Mouse (Mus musculus) cerebellum, adult 2 months (tissue): Measurements from ENCODE around the gene Glrx2. TPM values are rescaled to one million over a fixed set of nuclear protein-coding genes. Genes with fewer than 3 reads are reported as not detected.
A peak's percentile ranks its signal among the peaks of the same experiment; 100 is the strongest.
"Not testable (repeated sequence)": the region's sequence is repeated elsewhere in the genome, so short reads cannot be mapped to it uniquely, and the experiment has no call there.

Source experiments
- DNase-seq, 2 experiments: peaks; one replicate each; pipeline ENCODE4 v3.0.0; 2021
- H3K27ac ChIP-seq: fragments of 200-500 bp; 2 replicates; pipeline ENCODE4 v1.5.1; 2012; ENCODE audit warnings: low read length, control low read depth, inconsistent platforms; ENCODE audit not compliant: insufficient read depth
- H3K27me3 ChIP-seq: fragments of 200-500 bp; 2 replicates; pipeline ENCODE4 v1.6.1; 2012; ENCODE audit warnings: inconsistent platforms, mild to moderate bottlenecking, low read length, moderate library complexity; ENCODE audit not compliant: control insufficient read depth, insufficient read depth
- H3K4me1 ChIP-seq: fragments of 200-500 bp; 2 replicates; pipeline ENCODE4 v1.6.1; 2011; ENCODE audit warnings: low read length; ENCODE audit not compliant: control insufficient read depth, insufficient read depth
- H3K4me3 ChIP-seq: fragments of 200-500 bp; replicated peaks from 2 replicates; pipeline ENCODE3; 2011; ENCODE audit warnings: mild to moderate bottlenecking, low read depth, low read length, control low read depth; ENCODE audit not compliant: insufficient read depth
- CTCF ChIP-seq: fragments of 200-500 bp; IDR thresholded peaks from 2 replicates; pipeline ENCODE4 v1.5.1; 2011; ENCODE audit warnings: low read depth, mild to moderate bottlenecking, control low read depth, low read length, moderate library complexity, borderline replicate concordance; ENCODE audit not compliant: insufficient read depth
- POLR2A ChIP-seq: fragments of 200-500 bp; IDR thresholded peaks from 2 replicates; pipeline ENCODE4 v1.6.1; 2011; ENCODE audit warnings: low read length, control low read depth, borderline replicate concordance; ENCODE audit not compliant: insufficient read depth
- WGBS: fragments of 180-500 bp; shearing (Covaris S2); methylation state at CpG from one replicate; pipeline ENCODE4 v1.1.7; 2018; 5-methylcytosine and 5-hydroxymethylcytosine counted together
- polyA plus RNA-seq: library from polyadenylated mRNA; depleted of rRNA; stranded (reverse); fragments of >200 nt; gene quantifications from 2 replicates; pipeline ENCODE4 v1.2.3, GENCODE M21; 2012; rRNA removed

Glrx2 gene
- 81.6 and 82.1 TPM in 2 replicates for polyA plus RNA-seq

DNA sequence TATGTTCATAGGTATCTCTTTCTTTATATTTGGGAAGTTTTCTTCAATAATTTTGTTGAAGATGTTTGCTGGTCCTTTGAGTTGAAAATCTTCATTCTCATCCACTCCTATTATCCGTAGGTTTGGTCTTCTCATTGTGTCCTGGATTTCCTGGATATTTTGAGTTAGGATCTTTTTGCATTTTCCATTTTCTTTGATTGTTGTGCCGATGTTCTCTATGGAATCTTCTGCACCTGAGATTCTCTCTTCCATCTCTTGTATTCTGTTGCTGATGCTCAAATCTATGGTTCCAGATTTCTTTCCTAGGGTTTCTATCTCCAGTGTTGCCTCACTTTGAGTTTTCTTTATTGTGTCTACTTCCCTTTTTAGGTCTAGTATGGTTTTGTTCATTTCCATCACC, at the start of gene Glrx2:
Gene Glrx2, plus strand, starts transcription at position 301 of the 400 bp plus-strand sequence.
- not testable (repeated sequence) for H3K27me3 ChIP-seq, H3K27ac ChIP-seq, H3K4me3 ChIP-seq, H3K4me1 ChIP-seq, DNase-seq
- no CpG with 5 or more reads among the region's 2 CpGs for WGBS

DNA sequence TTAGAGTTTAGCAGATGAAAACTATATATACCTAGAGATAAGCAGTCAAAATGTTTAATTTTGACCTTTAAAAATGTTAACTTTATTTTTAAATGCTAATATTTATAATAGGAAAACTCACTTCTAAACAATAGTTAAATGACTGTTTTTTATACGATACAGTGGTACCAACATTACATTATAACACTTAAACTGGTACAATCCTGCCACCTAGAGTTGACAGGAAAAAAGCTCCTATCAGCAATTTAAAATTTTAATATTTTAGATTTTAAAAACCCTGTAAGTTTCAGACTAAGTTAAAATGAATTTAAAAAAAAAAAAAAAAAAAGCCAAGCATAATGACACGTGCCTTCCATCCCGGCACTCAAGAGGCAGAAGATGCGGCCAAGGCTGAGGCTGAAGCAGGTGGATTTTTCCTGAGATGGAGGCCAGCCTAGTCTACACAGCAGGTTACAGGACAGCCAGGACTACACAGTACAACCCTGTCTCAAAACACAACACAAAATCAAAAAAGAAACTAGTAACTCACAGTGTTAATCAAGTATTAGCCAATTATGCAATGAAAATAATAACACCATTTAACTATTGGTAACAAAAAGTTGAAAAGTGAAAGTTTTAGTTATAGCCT, 40.3 kb upstream of the Glrx2 start:
- Histone ChIP-seq H3K4me3 (no peak overlapping the region), H3K27me3 (no peaks in the 10 kb centered on the region), H3K4me1 (no peaks in the 10 kb centered on the region), H3K27ac (no peak overlapping the region)
- DNase-seq: no peak
- 87% methylated on average over 4 of the region's 4 CpGs for WGBS
- TF ChIP-seq CTCF (no peak), POLR2A (no peak)

DNA sequence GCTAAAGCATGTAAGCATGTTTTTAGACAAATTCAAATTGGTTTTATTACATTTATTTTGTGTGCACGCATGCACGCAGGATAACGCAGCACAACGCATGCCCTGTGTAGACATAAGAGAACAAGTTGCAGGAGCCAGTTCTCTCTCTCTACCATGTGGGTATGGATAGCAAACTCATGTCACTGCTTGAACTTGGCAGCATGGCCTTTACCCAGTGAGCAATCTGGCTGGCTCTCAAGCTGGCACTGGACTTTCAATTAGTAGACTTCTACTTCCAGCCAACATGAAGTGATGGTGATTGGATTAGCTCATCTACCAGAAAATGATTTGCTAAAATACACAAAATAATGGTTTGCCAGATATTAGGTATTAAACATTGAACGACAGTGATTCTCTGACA, 35.0 kb upstream of the Glrx2 start:
- 9% methylated on average over 5 of the region's 5 CpGs for WGBS

DNA sequence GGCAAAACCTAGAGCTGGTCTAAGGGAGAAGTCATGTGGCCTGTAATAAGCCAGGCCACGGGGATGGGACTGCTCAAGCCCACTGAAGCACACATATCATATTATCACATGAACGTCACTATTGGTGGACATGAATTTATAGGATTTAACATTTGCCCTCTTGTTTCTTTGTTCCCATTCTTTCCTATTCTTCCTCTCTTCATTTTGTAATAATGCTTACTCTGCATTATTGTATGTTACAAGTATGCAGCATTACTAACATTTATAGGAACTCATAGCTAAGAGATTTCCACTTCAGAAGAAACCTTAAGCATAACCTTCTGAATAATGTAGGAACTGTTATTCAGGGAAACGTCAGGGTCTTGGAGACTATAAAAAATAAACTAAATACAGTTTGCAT, 31.3 kb upstream of the Glrx2 start:
- Histone ChIP-seq H3K27me3 (no peaks in the 10 kb centered on the region), H3K27ac (no peak overlapping the region), H3K4me1 (0 out of 2 replicates have a peak, but pooled peaks cover 2% of the 10 kb centered on the region), H3K4me3 (no peak overlapping the region)
- TF ChIP-seq POLR2A (no peak), CTCF (no peak)
- 96% methylated on average over 3 of the region's 3 CpGs for WGBS
- no peak for DNase-seq

More for the DNA sequence above, 35.0 kb upstream of the Glrx2 start:
- H3K27ac ChIP-seq: no peak overlapping the region
- peak; percentile 86 to 92 for DNase-seq
- TF ChIP-seq CTCF (no peak), POLR2A (no peak)
- H3K27me3 ChIP-seq: no peaks in the 10 kb centered on the region
- H3K4me3 ChIP-seq: no peak overlapping the region
- H3K4me1 ChIP-seq: 0 out of 2 replicates have a peak, but pooled peaks cover 2% of the 10 kb centered on the region

DNA sequence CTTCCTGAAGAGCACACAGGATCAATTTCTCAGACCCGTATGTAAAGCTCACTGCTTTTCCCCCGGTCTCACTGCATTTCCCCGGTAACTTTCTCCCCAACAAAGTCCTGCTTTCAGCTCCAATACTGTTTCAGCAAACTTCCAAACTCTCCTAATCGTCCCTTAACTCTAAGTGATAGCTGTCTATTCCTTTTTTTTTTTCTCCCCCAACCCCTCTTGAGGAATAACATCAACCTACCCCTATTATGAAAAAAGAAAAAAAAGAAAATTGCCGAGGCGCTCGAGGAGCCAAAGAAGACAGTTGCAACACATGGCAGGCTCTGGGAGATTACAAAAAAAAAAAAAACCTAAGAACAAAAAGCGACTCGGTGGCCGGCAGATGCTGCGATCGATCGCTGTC, 14.4 kb upstream of the Glrx2 start:
- Histone ChIP-seq H3K27ac (0 out of 2 replicates have a peak overlapping the region, but pooled peaks have one; percentile 73), H3K27me3 (no peaks in the 10 kb centered on the region), H3K4me1 (no peaks in the 10 kb centered on the region), H3K4me3 (peak overlapping the region; percentile 92)
- DNase-seq: no peak
- under 1% methylated on average over 13 of the region's 13 CpGs for whole genome bisulfite sequencing
- no peak for TF ChIP-seq POLR2A
- TF ChIP-seq CTCF: no peak

DNA sequence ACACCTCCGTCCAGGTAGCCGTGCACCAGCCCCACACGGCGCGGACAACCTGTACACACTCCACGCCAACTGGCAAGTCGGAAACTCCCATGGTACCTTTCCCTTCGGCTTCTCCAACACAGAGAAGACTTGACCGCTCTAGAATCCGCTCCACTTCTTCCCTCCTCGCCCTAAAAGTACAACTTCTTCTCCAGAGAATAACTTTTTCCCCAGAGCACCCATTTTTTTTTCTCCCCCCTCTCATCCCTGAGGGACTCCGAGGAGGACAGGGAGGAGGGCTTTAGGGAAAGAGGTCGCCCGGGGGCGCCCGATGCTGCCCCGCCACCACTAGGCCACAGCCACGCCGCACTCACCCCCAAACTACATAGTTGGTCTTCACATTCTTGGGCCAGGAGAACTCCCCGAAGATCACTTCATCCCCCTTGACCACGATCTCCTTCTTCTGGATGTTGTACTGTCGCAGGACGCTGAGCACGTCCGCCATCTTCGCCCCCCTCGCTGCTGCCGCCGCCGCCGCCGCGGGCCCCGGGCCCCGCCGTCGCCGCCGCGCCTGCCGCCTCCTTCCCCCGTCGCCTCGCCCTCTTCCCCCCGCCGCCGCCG, 13.9 kb upstream of the Glrx2 start:
- no peaks in the 10 kb centered on the region for H3K4me1 ChIP-seq
- TF ChIP-seq POLR2A: no peak
- TF ChIP-seq CTCF: no peak
- DNase-seq: peak in 1 of 2 experiments; percentile 69
- peak overlapping the region; percentile 73 for H3K27ac ChIP-seq
- no peaks in the 10 kb centered on the region for H3K27me3 ChIP-seq
- WGBS: under 1% methylated on average over 40 of the region's 48 CpGs
- peak overlapping the region; percentile 92 for H3K4me3 ChIP-seq

DNA sequence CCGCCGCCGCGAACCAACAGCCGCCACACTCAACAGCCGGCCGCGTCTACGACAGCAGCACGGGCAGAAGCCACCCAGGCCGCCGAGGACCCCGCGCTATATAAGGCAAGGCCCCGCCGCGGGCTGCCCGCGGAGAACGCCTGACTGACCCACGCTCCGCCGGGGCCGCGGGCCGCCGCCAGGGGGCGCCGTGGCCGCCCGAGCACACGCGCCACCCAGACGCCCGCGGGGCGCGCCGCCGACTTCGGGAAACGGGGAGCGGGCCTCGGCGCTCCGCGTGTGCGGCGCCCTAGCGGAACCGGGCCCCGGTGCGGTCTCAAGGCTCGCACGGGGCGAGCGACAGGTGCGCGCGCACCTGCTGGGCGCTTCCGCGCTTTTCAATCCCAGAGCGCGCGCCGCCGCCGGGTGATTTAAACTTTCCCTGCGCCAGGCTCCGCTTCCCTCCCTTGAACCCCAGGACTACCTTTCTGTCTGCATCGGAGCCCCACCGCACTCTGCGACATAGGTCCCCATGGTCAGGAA, 13.3 kb upstream of the Glrx2 start, which contains the start of gene Cdc73:
Gene Cdc73, minus strand, starts transcription at position 153 of the 522 bp plus-strand sequence.
- Histone ChIP-seq H3K4me3 (peak within 1 kb of the TSS; percentile 92), H3K27ac (peak within 1 kb of the TSS; percentile 73), H3K27me3 (no peaks in the 10 kb centered on the region), H3K4me1 (no peaks in the 10 kb centered on the region)
- DNase-seq: peak; percentile 92
- WGBS: under 1% methylated on average over 70 of the region's 74 CpGs
- TF ChIP-seq CTCF (peak; percentile 42; the same call in 1 of the 2 replicates), POLR2A (peak; percentile 50; the same call in 1 of the 2 replicates)

DNA sequence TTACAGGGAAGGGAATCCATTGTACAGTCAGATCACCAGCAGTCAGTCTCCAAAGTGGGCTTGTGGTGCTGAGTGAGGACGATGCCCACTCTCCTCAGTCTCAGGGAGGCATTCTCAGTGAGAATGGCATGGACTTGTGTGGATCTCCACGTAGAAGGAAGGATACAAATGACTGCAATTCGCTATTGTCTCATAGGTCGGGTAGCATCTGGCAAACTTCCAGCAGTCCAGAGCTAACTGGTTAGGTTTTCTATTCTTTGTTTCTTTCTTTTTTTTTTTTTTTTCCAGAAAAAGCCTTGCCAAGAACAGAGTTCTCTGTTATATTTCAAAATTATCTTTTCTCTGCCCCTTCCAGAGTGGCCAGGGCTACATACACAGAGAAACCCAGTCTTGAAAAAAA, 9.1 kb upstream of the Glrx2 start:
- WGBS: 25% methylated on average over 4 of the region's 4 CpGs
- TF ChIP-seq CTCF: no peak
- no peak for TF ChIP-seq POLR2A
- Histone ChIP-seq H3K27me3 (no peaks in the 10 kb centered on the region), H3K27ac (no peak overlapping the region), H3K4me3 (no peak overlapping the region), H3K4me1 (no peaks in the 10 kb centered on the region)
- no peak for DNase-seq
